Mouse (Mus musculus) lung, adult 2 months (tissue): Measurements from ENCODE around the gene Ltbp4.

Source experiments
- CTCF ChIP-seq: fragments of 200-500 bp; IDR thresholded peaks from 2 replicates; pipeline ENCODE4 v1.5.1; 2011; ENCODE audit warnings: mild to moderate bottlenecking, low read length, control low read depth; ENCODE audit not compliant: insufficient read depth
- POLR2A ChIP-seq: fragments of 200-500 bp; IDR thresholded peaks from 2 replicates; pipeline ENCODE4 v1.6.1; 2011; ENCODE audit warnings: low read depth, mild to moderate bottlenecking, control low read depth, low read length, borderline replicate concordance; ENCODE audit errors: extremely low read depth

- TF ChIP-seq CTCF, result no peak
- TF ChIP-seq POLR2A, result no peak
These were observed 36.7 kb downstream of the Ltbp4 start for GRCm38 (mm10) chr7:27300801-27301200.
